10 mouse cellular contexts compared by ENCODE assay signal in genomic region chr11:75458628-75459041, GRCm38 (mm10). TPM values are rescaled to one million over a fixed set of nuclear protein-coding genes. Genes with fewer than 3 reads are reported as not detected.
DNase-seq lines count a peak whose midpoint lies in the region; ATAC-seq and TF ChIP-seq lines count a peak whose summit lies in the region.
"Had no signal": no experiment of that assay in that cellular context is flagged by ENCODE, and none has a peak within 500 bp of the region (broad histone marks: within the 10 kb centered on the region; RNA-seq: fewer than 3 reads in every experiment).

No protein-coding gene starts in this region.

- no peaks in the 10 kb centered on the region for H3K9me3 ChIP-seq in heart, embryonic 10.5 days
- H3K9me3 ChIP-seq in liver, embryonic 12.5 days (replicated peaks), result no peaks in the 10 kb centered on the region

- 22% methylated on average over 8 of the region's 8 CpGs for WGBS in heart, adult 2 months
- 72% methylated on average over 8 of the region's 8 CpGs for WGBS in heart, embryonic 10.5 days
- 22% methylated on average over 8 of the region's 8 CpGs for WGBS in liver, embryonic 12.5 days (ENCODE audit: insufficient replicate concordance)
- 49% methylated on average over 8 of the region's 8 CpGs for WGBS in cerebellum, adult 2 months

- 0 out of 2 replicates have a peak, but pooled peaks have one; percentile 13 for TF ChIP-seq EP300 in heart, adult 2 months (IDR thresholded peaks at IDR 0.05; ENCODE audit: insufficient read depth, low read depth, low read length)

- H3K4me3 ChIP-seq in heart, adult 2 months, result no peak overlapping the region
- H3K4me3 ChIP-seq in heart, embryonic 10.5 days, result no peak overlapping the region
- no peak overlapping the region for H3K4me3 ChIP-seq in liver, embryonic 12.5 days
- no peak overlapping the region for H3K4me3 ChIP-seq in cerebellum, adult 2 months (replicated peaks; ENCODE audit: insufficient read depth, low read depth, low read length)

- no peak for TF ChIP-seq CTCF in heart, adult 2 months (IDR thresholded peaks at IDR 0.05)
- no peak for TF ChIP-seq CTCF in cerebellum, adult 2 months (IDR thresholded peaks at IDR 0.05; ENCODE audit: borderline replicate concordance, insufficient read depth, low read depth, low read length)

- ATAC-seq in common myeloid progenitor, adult 5-6 weeks (replicated peaks; ENCODE audit: low read depth, poor library complexity, severe bottlenecking), result peak; percentile 6; the same call in 1 of the 2 replicates
- ATAC-seq in liver, embryonic 12.5 days, result no peak

- H3K27ac ChIP-seq in heart, adult 2 months, result peak overlapping the region; percentile 97
- H3K27ac ChIP-seq in heart, embryonic 10.5 days, result no peak overlapping the region
- peak overlapping the region; percentile 99 for H3K27ac ChIP-seq in liver, embryonic 12.5 days
- no peak overlapping the region for H3K27ac ChIP-seq in cerebellum, adult 2 months (ENCODE audit: insufficient read depth, low read length)

- no peaks in the 10 kb centered on the region for H3K79me2 ChIP-seq in heart, adult 2 months (replicated peaks; ENCODE audit: control insufficient read depth, insufficient read depth, low read length)

- peaks cover 8% of the 10 kb centered on the region for H3K36me3 ChIP-seq in heart, adult 2 months (ENCODE audit: control insufficient read depth, insufficient read depth, low read length)
- peaks cover 2% of the 10 kb centered on the region for H3K36me3 ChIP-seq in heart, embryonic 10.5 days
- H3K36me3 ChIP-seq in liver, embryonic 12.5 days, result peaks cover 5% of the 10 kb centered on the region

- DNase-seq in heart, adult 2 months, result peak; percentile 40 to 65
- DNase-seq in heart, embryonic 10.5 days (ENCODE audit: low spot score), result no peak
- peak; percentile 69 for DNase-seq in A20 (ENCODE audit: low read depth, low spot score)
- no peak for DNase-seq in right cerebral cortex, adult 18-20 months
- DNase-seq in left cerebral cortex, adult 8-10 months (ENCODE audit: low spot score in 2 of 2), result no peak
- DNase-seq in cerebellum, adult 2 months, result no peak

- intact Hi-C loops in heart, adult 2 months (cut with DNase I), result no loop called here

- H3K27me3 ChIP-seq in heart, adult 2 months (ENCODE audit: control insufficient read depth, insufficient read depth, low read length), result no peaks in the 10 kb centered on the region
- no peaks in the 10 kb centered on the region for H3K27me3 ChIP-seq in heart, embryonic 10.5 days (ENCODE audit: insufficient read depth, poor library complexity, severe bottlenecking)
- no peaks in the 10 kb centered on the region for H3K27me3 ChIP-seq in liver, embryonic 12.5 days (replicated peaks)
- no peaks in the 10 kb centered on the region for H3K27me3 ChIP-seq in cerebellum, adult 2 months (ENCODE audit: control insufficient read depth, insufficient read depth, low read length)

- H3K4me2 ChIP-seq in liver, embryonic 12.5 days, result peak overlapping the region; percentile 94

- no peak for TF ChIP-seq POLR2A in heart, adult 2 months (IDR thresholded peaks at IDR 0.05; ENCODE audit: insufficient read depth, low read depth, low read length)
- TF ChIP-seq POLR2A in cerebellum, adult 2 months (IDR thresholded peaks at IDR 0.05; ENCODE audit: borderline replicate concordance, insufficient read depth, low read length), result no peak

- no peak overlapping the region for H3K9ac ChIP-seq in heart, adult 2 months (ENCODE audit: low read depth, low read length)
- H3K9ac ChIP-seq in liver, embryonic 12.5 days, result peak overlapping the region; percentile 60; the same call in 1 of the 2 replicates

- H3K4me1 ChIP-seq in heart, adult 2 months (ENCODE audit: control insufficient read depth, insufficient read depth, low read length), result peaks cover 23% of the 10 kb centered on the region
- peaks cover 63% of the 10 kb centered on the region for H3K4me1 ChIP-seq in heart, embryonic 10.5 days
- H3K4me1 ChIP-seq in liver, embryonic 12.5 days, result peaks cover 82% of the 10 kb centered on the region
- H3K4me1 ChIP-seq in cerebellum, adult 2 months (ENCODE audit: control insufficient read depth, insufficient read depth, low read length), result peaks cover 16% of the 10 kb centered on the region

RNA-seq across cellular contexts. Expression of gene Tlcd2, which starts 2.9 kb away (rescaled TPM):
- 1 to 10 TPM; 3.7 to 4.6 TPM for total RNA-seq in heart, adult 2 months (2021)
- polyA plus RNA-seq in heart, adult 2 months (2012; rRNA removed), result 10.3 and 14.3 TPM in 2 replicates
- polyA plus RNA-seq in heart, embryonic 10.5 days (2016; fragmentation: Nextera tagmentation; extraction: Ambion mirVana), result 12.8 and 21.3 TPM in 2 replicates
- 26.9 and 33.6 TPM in 2 replicates for total RNA-seq in common myeloid progenitor, adult 5-6 weeks (2017)
- polyA plus RNA-seq in liver, embryonic 12.5 days (2016; fragmentation: Nextera tagmentation; extraction: Ambion mirVana), result 19.6 and 21.4 TPM in 2 replicates
- under 1 TPM; 0.62 to 0.99 (median 0.82) TPM for total RNA-seq in left cerebral cortex, adult 8-10 months (2022)
- polyA plus RNA-seq in cerebellum, adult 2 months (2012; rRNA removed), result 0.56 and 0.70 TPM in 2 replicates

RNA-seq across cellular contexts. Expression of gene Wdr81, which starts 4.1 kb away (rescaled TPM):
- total RNA-seq in heart, adult 2 months (2021), result 1 to 10 TPM; 7.0 to 8.3 TPM
- 6.6 and 9.6 TPM in 2 replicates for polyA plus RNA-seq in heart, adult 2 months (2012; rRNA removed)
- 6.9 and 7.6 TPM in 2 replicates for polyA plus RNA-seq in heart, embryonic 10.5 days (2016; fragmentation: Nextera tagmentation; extraction: Ambion mirVana)
- total RNA-seq in common myeloid progenitor, adult 5-6 weeks (2017), result 8.4 and 8.6 TPM in 2 replicates
- 24.8 and 25.0 TPM in 2 replicates for polyA plus RNA-seq in liver, embryonic 12.5 days (2016; fragmentation: Nextera tagmentation; extraction: Ambion mirVana)
- total RNA-seq in left cerebral cortex, adult 8-10 months (2022), result 10 to 100 TPM; 20.2 to 22.5 (median 22.0) TPM
- polyA plus RNA-seq in cerebellum, adult 2 months (2012; rRNA removed), result 15.1 and 15.3 TPM in 2 replicates

RNA-seq across cellular contexts. Expression of gene Serpinf2, which starts 19.2 kb away (rescaled TPM):
- not detected for total RNA-seq in heart, adult 2 months (2021)
- 0.18 and 0.61 TPM in 2 replicates for polyA plus RNA-seq in heart, adult 2 months (2012; rRNA removed)
- polyA plus RNA-seq in heart, embryonic 10.5 days (2016; fragmentation: Nextera tagmentation; extraction: Ambion mirVana), result 3.6 and 98.2 TPM in 2 replicates
- total RNA-seq in common myeloid progenitor, adult 5-6 weeks (2017), result 0.32 TPM in 1 of 2 replicates, not detected in the other
- polyA plus RNA-seq in liver, embryonic 12.5 days (2016; fragmentation: Nextera tagmentation; extraction: Ambion mirVana), result 351 and 375 TPM in 2 replicates
- under 1 TPM in 3 of 4 experiments, not detected in 1; 0.27 to 0.84 (median 0.43) TPM for total RNA-seq in left cerebral cortex, adult 8-10 months (2022)
- polyA plus RNA-seq in cerebellum, adult 2 months (2012; rRNA removed), result 0.13 and 0.15 TPM in 2 replicates
- total RNA-seq: left cerebral cortex, postnatal 14 days had no signal
- polyA plus RNA-seq: heart, embryonic 14.5 days had no signal

RNA-seq across cellular contexts. Expression of gene Prpf8, which starts 28.0 kb away (rescaled TPM):
- 10 to 100 TPM; 84.4 to 93.2 TPM for total RNA-seq in heart, adult 2 months (2021)
- 49.0 and 86.5 TPM in 2 replicates for polyA plus RNA-seq in heart, adult 2 months (2012; rRNA removed)
- polyA plus RNA-seq in heart, embryonic 10.5 days (2016; fragmentation: Nextera tagmentation; extraction: Ambion mirVana), result 49.2 and 53.7 TPM in 2 replicates
- 130 and 156 TPM in 2 replicates for total RNA-seq in common myeloid progenitor, adult 5-6 weeks (2017)
- polyA plus RNA-seq in liver, embryonic 12.5 days (2016; fragmentation: Nextera tagmentation; extraction: Ambion mirVana), result 46.6 and 47.9 TPM in 2 replicates
- total RNA-seq in left cerebral cortex, adult 8-10 months (2022), result 100 to 1,000 TPM; 138 to 159 (median 149) TPM
- 110 and 123 TPM in 2 replicates for polyA plus RNA-seq in cerebellum, adult 2 months (2012; rRNA removed)

RNA-seq across cellular contexts. Expression of gene Serpinf1, which starts 36.1 kb away (rescaled TPM):
- 10 to 100 TPM; 17.4 to 28.5 TPM for total RNA-seq in heart, adult 2 months (2021)
- 84.5 and 96.1 TPM in 2 replicates for polyA plus RNA-seq in heart, adult 2 months (2012; rRNA removed)
- polyA plus RNA-seq in heart, embryonic 10.5 days (2016; fragmentation: Nextera tagmentation; extraction: Ambion mirVana), result 53.6 and 168 TPM in 2 replicates
- total RNA-seq in common myeloid progenitor, adult 5-6 weeks (2017), result 76.0 and 77.8 TPM in 2 replicates
- 158 and 172 TPM in 2 replicates for polyA plus RNA-seq in liver, embryonic 12.5 days (2016; fragmentation: Nextera tagmentation; extraction: Ambion mirVana)
- total RNA-seq in left cerebral cortex, adult 8-10 months (2022), result 10 to 100 TPM in 2 of 4 experiments, 1 to 10 TPM in 2; 8.5 to 17.8 (median 11.3) TPM
- 27.5 and 32.9 TPM in 2 replicates for polyA plus RNA-seq in cerebellum, adult 2 months (2012; rRNA removed)

Comparison
In these comparisons a context has a peak if more than half of its experiments do, and no peak if none do; other contexts are left out.
1. DNase-seq: peak in heart, adult 2 months (2 of 2) and A20 (single experiment); none in heart, embryonic 10.5 days (single experiment), right cerebral cortex, adult 18-20 months (single experiment), left cerebral cortex, adult 8-10 months (0 of 2) and cerebellum, adult 2 months (0 of 2).
2. H3K27ac ChIP-seq: peak in heart, adult 2 months (single experiment) and liver, embryonic 12.5 days (single experiment); none in heart, embryonic 10.5 days (single experiment) and cerebellum, adult 2 months (single experiment).